Mouse (Mus musculus): Measurements from ENCODE around the gene Timm17a.

- TF ChIP-seq GATA1 (IDR thresholded peaks at IDR 0.05; ENCODE audit: borderline replicate concordance, low read length) (no peak), FLI1 (IDR thresholded peaks at IDR 0.05; ENCODE audit: low read length) (no peak)
Measured at GRCm38 (mm10) chr1:135362115-135362514, 48.5 kb upstream of the Timm17a start.
